Mouse (Mus musculus) left cerebral cortex, adult 8-10 months (tissue): ENCODE data around the gene Pim2. TPM values are rescaled to one million over a fixed set of nuclear protein-coding genes. Genes with fewer than 3 reads are reported as not detected.
"Not testable (repeated sequence)": the region's sequence is repeated elsewhere in the genome, so short reads cannot be mapped to it uniquely, and the experiment has no call there.

Experiments
- DNase-seq, 2 experiments: peaks; one replicate each; pipeline ENCODE4 v3.0.0; 2022; ENCODE audit warnings: low spot score in 2 of 2
- total RNA-seq, 4 experiments: library from RNA; stranded (reverse); gene quantifications; 2 replicates each; pipeline ENCODE4 v1.2.4; 2022

Pim2 gene
- total RNA-seq, 4 experiments from 2014 or later, result 45.5 to 49.9 (median 46.2) TPM

DNA sequence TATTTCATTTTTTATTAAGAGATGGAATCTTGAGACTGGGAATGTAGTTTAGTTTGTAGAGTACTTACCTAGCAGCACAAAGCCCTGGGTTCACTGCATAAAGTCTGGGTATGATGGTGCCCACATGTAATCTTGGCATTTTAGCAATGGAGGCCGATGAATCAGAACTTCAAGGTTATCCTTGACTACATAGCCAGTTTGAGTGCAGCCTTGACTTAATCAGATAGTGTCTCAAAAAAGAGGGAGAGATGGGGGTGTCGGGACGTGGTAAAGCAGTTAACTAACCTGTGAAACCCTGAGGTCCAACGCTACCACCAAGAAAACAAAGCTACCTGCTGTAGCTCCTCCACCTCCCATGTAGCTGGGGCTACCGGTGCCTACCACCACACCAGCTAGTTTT is 26.4 kb downstream of the Pim2 start:
- DNase-seq, result no peak

DNA sequence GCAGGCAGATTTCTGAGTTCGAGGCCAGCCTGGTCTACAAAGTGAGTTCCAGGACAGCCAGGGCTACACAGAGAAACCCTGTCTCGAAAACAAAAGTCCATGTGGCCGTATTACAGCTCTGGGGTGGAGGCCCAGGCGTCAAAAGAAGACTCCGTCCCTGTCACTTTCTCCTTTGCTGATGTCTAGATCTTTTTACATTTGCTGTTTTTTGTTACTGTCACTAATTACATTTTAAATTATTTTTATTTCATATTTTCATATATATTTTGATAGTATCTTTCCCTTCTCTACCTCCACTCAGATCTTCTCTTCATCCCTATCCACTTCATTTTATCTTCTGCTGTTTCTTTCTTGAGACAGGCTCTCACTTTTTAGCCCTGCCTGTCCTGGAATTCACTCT is 29.7 kb downstream of the Pim2 start, which contains the start of gene Gm10491:
Gene Gm10491 (minus strand): TSS at position 101 of the 400 bp plus-strand sequence.
- DNase-seq, result no peak

GRCm38 (mm10) chrX:7909242-7909641 is 31.2 kb downstream of the Pim2 start, which contains the start of gene Gm10490:
Gene Gm10490 (plus strand): TSS chrX:7909542.
- not testable (repeated sequence) for DNase-seq

DNA sequence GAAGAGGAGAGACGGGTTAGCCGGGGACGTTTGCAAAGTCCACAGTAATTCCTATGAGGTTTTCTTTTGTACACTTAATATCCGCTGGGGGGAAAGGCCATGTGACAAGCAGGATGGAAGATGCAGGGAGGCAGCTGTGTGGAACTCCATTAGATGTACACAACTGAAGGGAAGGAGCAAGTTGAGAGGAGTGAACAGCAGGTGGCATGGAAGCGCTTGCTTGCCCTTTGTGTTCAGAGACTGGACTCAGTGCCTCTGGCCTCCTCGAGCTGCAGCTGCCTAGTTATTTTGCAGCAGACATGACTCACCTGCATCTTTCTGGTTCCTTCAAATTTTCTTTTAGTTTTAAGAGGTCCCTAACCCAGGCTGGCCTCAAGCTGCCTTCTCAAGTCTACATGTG is 32.4 kb downstream of the Pim2 start:
- no peak for DNase-seq

GRCm38 (mm10) chrX:7915669-7916068 is 37.6 kb downstream of the Pim2 start:
- DNase-seq, result not testable (repeated sequence)

GRCm38 (mm10) chrX:7917960-7918359 is 39.9 kb downstream of the Pim2 start:
- not testable (repeated sequence) for DNase-seq

DNA sequence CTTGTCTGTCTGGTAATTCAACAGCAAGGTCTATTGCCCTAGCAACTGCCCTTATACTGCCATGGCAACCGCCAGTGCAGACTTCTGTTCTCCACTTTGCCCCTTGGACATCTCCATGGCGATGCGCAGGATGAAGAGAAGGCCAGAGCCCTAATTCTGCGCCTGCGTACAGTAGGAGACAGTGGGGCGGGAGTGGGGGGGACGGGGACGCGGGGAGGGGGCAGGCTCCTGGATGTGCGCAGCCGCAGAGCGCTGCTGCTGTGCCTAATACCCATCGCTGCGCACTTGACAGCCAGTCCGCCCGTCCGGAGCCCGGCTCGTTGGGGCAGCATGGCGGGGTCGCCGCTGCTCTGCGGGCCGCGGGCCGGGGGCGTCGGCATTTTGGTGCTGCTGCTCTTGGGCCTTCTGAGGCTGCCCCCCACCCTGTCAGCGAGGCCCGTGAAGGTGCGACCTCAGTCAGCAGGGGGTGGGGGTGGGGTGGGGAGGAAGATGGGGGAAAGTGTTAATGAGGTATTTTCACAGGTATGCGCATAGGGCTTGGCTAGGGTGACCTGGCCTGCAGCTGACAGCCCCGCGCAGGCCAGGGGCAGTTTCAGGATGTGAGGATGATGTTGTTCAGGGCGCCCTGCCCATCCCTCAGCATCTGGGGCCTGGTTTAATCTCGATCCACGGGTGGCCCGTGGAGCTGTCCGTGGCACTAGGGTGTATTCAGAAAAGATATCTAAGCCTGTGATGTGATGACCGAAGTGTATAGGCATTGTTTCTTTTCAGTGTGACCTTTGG is 41.7 kb downstream of the Pim2 start, which contains the start of gene Pcsk1n:
Gene Pcsk1n (plus strand): TSS at position 222 of the 783 bp plus-strand sequence.
- DNase-seq, result peak in 1 of 2 experiments; percentile 36

- DNase-seq, result no peak
Measured at GRCm38 (mm10) chrX:7922032-7922431, 44.0 kb downstream of the Pim2 start.

DNA sequence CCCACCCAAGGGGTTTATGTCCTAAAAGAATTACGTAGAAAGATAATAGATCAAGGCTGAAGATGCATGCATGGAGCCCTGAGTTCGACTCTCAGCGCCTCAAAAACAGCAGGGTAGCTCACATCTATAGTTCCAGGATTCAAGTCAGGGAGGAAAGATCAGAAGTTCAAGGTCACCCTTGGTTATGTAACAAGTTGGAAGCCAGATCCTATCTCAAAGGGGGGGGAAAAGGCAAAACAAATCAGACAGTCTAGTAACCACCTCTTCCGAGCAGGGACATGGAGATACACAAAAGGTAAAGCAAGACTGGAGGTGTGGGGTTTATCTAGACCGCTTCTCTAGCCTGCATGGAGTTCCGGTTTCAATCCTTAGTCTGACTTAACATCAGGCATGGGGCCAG is 48.2 kb downstream of the Pim2 start:
- no peak for DNase-seq

GRCm38 (mm10) chrX:7927116-7927515 is 49.1 kb downstream of the Pim2 start:
- DNase-seq, result no peak

DNA sequence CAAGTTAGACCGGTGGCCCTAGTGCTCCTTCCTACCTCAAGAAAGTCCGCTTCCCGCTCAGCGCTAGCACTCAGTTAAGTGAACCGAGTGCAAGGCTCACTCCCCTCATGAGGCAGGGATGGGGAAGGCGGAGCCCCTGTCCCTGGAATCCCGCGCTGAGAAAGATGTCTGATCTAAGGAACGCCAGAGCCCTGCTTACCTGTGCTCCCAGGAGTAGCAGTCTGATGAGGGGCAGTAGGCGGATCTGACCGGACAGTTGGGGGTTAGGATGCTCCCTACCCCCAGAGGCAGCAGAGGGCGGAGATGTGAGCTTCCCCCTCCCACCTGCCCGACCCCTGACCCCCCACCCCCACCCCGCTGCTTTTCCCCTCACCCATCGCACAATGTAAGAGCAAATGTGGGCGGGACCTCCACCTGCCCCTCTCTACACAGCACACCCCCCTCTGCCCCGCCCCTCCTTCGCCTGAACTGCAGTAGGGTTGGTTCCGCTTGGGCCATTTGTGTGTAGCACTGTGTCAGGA is 50.3 kb downstream of the Pim2 start, which contains the start of gene Eras:
Gene Eras (minus strand): TSS at position 338 of the 521 bp plus-strand sequence.
- no peak for DNase-seq

Other genes starting within 250 kb of the Pim2 start
- gene Syp, start 239.8 kb upstream of the Pim2 start, total RNA-seq, result 1,000 to 10,000 TPM; 1,778 to 2,065 (median 1,954) TPM
- 1 to 10 TPM; 1.7 to 2.9 (median 2.6) TPM for gene Prickle3, start 221.0 kb upstream of the Pim2 start, total RNA-seq
- 10 to 100 TPM in 2 of 4 experiments, 1 to 10 TPM in 2; 6.3 to 11.0 (median 10.2) TPM for gene Plp2, start 206.9 kb upstream of the Pim2 start, total RNA-seq
- gene Magix, start 197.0 kb upstream of the Pim2 start, total RNA-seq, result under 1 TPM in 3 of 4 experiments, not detected in 1; 0.26 to 0.46 (median 0.26) TPM
- gene Gpkow, start 181.1 kb upstream of the Pim2 start, total RNA-seq, result 10 to 100 TPM; 32.9 to 36.4 (median 33.5) TPM
- gene Wdr45, start 163.9 kb upstream of the Pim2 start, total RNA-seq, result 10 to 100 TPM; 59.1 to 71.0 (median 67.8) TPM
- gene Gm45208, start 156.0 kb upstream of the Pim2 start, total RNA-seq, result under 1 TPM in 1 of 4 experiments, not detected in 3; 0.74 TPM
- 100 to 1,000 TPM in 3 of 4 experiments, 10 to 100 TPM in 1; 93.3 to 107 (median 103) TPM for gene Praf2, start 149.8 kb upstream of the Pim2 start, total RNA-seq
- gene Ccdc120, start 127.4 kb upstream of the Pim2 start, total RNA-seq, result 10 to 100 TPM; 15.7 to 26.0 (median 17.6) TPM
- 10 to 100 TPM; 34.5 to 36.0 (median 35.1) TPM for gene Tfe3, start 115.7 kb upstream of the Pim2 start, total RNA-seq
- 100 to 1,000 TPM; 106 to 111 (median 107) TPM for gene Gripap1, start 88.5 kb upstream of the Pim2 start, total RNA-seq
- gene Kcnd1, start 56.0 kb upstream of the Pim2 start, total RNA-seq, result 10 to 100 TPM in 3 of 4 experiments, 1 to 10 TPM in 1; 7.6 to 10.9 (median 10.4) TPM
- gene Otud5, start 36.9 kb upstream of the Pim2 start, total RNA-seq, result 10 to 100 TPM; 76.2 to 84.7 (median 78.7) TPM
- 10 to 100 TPM; 28.2 to 47.5 (median 42.3) TPM for gene Slc35a2, start 5.8 kb downstream of the Pim2 start, total RNA-seq
- 10 to 100 TPM; 79.2 to 89.9 (median 84.2) TPM for gene Pqbp1, start 21.0 kb downstream of the Pim2 start, total RNA-seq
- gene Timm17b, start 21.1 kb downstream of the Pim2 start, total RNA-seq, result 10 to 100 TPM; 22.9 to 33.3 (median 29.3) TPM
- not detected for gene Gm10491, start 29.6 kb downstream of the Pim2 start, total RNA-seq
- gene Gm10490, start 31.3 kb downstream of the Pim2 start, total RNA-seq, result 1 to 10 TPM in 1 of 4 experiments, not detected in 3; 1.4 TPM
- gene Pcsk1n, start 41.6 kb downstream of the Pim2 start, total RNA-seq, result 100 to 1,000 TPM; 412 to 461 (median 441) TPM
- gene Eras, start 50.3 kb downstream of the Pim2 start, total RNA-seq, result not detected
- 10 to 100 TPM; 45.1 to 52.4 (median 46.9) TPM for gene Hdac6, start 69.6 kb downstream of the Pim2 start, total RNA-seq
- gene Gata1, start 99.8 kb downstream of the Pim2 start, total RNA-seq, result not detected
- 1 to 10 TPM in 2 of 4 experiments, under 1 TPM in 1, not detected in 1; 0.63 to 1.2 (median 1.1) TPM for gene Glod5, start 140.2 kb downstream of the Pim2 start, total RNA-seq
- 10 to 100 TPM; 24.7 to 27.5 (median 26.6) TPM for gene Suv39h1, start 196.5 kb downstream of the Pim2 start, total RNA-seq
- gene Was, start 212.2 kb downstream of the Pim2 start, total RNA-seq, result 1 to 10 TPM in 3 of 4 experiments, under 1 TPM in 1; 0.82 to 3.6 (median 2.0) TPM